Mouse (Mus musculus) liver, postnatal 0 days (tissue): ENCODE measurements at regions not wholly inside any gene's neighbourhood (a gene's known extent, or its start where the extent isn't known, plus 50 kb on each side); places are given as distances from the start of the nearest gene placed in this dataset.

Experiments
- ATAC-seq: fragments of 200-750 bp; cut with Nextera tagmentation; 2 replicates; pipeline ENCODE4 v1.8.0; 2017; ENCODE audit warnings: mild to moderate bottlenecking, moderate library complexity
- DNase-seq: peaks from one replicate; pipeline ENCODE4 v3.0.0-alpha.2; 2016
- H3K27ac ChIP-seq: fragments of 300-500 bp; sonication (generic); 2 replicates; pipeline ENCODE4 v1.5.1; 2014; ENCODE audit warnings: antibody characterized with exemption, moderate library complexity, mild to moderate bottlenecking, low read depth
- H3K27me3 ChIP-seq: fragments of 300-500 bp; sonication (generic); 2 replicates; pipeline ENCODE4 v1.6.1; 2014; ENCODE audit warnings: low read length, control low read depth, mixed read lengths; ENCODE audit not compliant: insufficient read depth
- H3K36me3 ChIP-seq: fragments of 300-500 bp; sonication (generic); replicated peaks from 2 replicates; pipeline ENCODE4 v1.6.1; 2014; ENCODE audit warnings: mild to moderate bottlenecking, control low read depth, low read length, moderate library complexity, mixed read lengths; ENCODE audit not compliant: insufficient read depth
- H3K4me1 ChIP-seq: fragments of 300-500 bp; sonication (generic); 2 replicates; pipeline ENCODE4 v1.6.1; 2014; ENCODE audit warnings: antibody characterized with exemption, mild to moderate bottlenecking, control low read depth; ENCODE audit not compliant: insufficient read depth
- H3K4me2 ChIP-seq: fragments of 300-500 bp; sonication (generic); 2 replicates; pipeline ENCODE4 v1.6.1; 2014; ENCODE audit warnings: low read depth, mild to moderate bottlenecking, low read length, moderate library complexity, mixed read lengths
- H3K4me3 ChIP-seq: fragments of 300-500 bp; sonication (generic); 2 replicates; pipeline ENCODE4 v1.5.1; 2014; ENCODE audit warnings: low read depth, low read length
- H3K9ac ChIP-seq: fragments of 300-500 bp; sonication (generic); replicated peaks from 2 replicates; pipeline ENCODE4 v1.6.1; 2014; ENCODE audit warnings: mild to moderate bottlenecking, moderate library complexity
- H3K9me3 ChIP-seq: fragments of 300-500 bp; sonication (generic); 2 replicates; pipeline ENCODE4 v1.6.1; 2016; ENCODE audit warnings: mild to moderate bottlenecking, control low read depth, low read length, mixed read lengths
- CTCF ChIP-seq: sonication (generic); IDR thresholded peaks from 2 replicates; pipeline ENCODE4 v1.5.1; 2016; ENCODE audit warnings: antibody characterized with exemption, low read depth
- EP300 ChIP-seq: IDR thresholded peaks from 2 replicates; pipeline ENCODE4 v1.6.1; 2016; ENCODE audit warnings: antibody characterized with exemption, low read depth, mild to moderate bottlenecking
- WGBS: fragments of 180-500 bp; shearing (Covaris S2); extraction: QIAGEN DNeasy Blood & Tissue Kit; methylation state at CpG from one replicate; pipeline ENCODE4 v1.1.7; 2014; ENCODE audit not compliant: insufficient replicate concordance; 5-methylcytosine and 5-hydroxymethylcytosine counted together

GRCm38 (mm10) chr14:120841311-120841710, 69.7 kb upstream of the Ipo5 start:
- Histone ChIP-seq H3K36me3 (no peaks in the 10 kb centered on the region), H3K9ac (no peak overlapping the region), H3K9me3 (no peaks in the 10 kb centered on the region), H3K4me1 (0 out of 2 replicates have a peak, but pooled peaks cover 5% of the 10 kb centered on the region), H3K4me3 (no peak overlapping the region), H3K27me3 (no peaks in the 10 kb centered on the region), H3K4me2 (peak overlapping the region; percentile 23), H3K27ac (no peak overlapping the region)
- no peak for DNase-seq
- ATAC-seq, result no peak; the same call in 1 of the 2 replicates
- WGBS, result 47% methylated on average over 6 of the region's 6 CpGs
- TF ChIP-seq EP300 (no peak), CTCF (no peak)

- WGBS, result 64% methylated on average over 2 of the region's 2 CpGs
- ATAC-seq, result no peak
- Histone ChIP-seq H3K9ac (no peak overlapping the region), H3K4me3 (no peak overlapping the region), H3K27me3 (no peaks in the 10 kb centered on the region), H3K27ac (no peak overlapping the region), H3K4me1 (0 out of 2 replicates have a peak, but pooled peaks cover 5% of the 10 kb centered on the region), H3K9me3 (no peaks in the 10 kb centered on the region), H3K36me3 (no peaks in the 10 kb centered on the region), H3K4me2 (no peak overlapping the region)
- no peak for TF ChIP-seq CTCF
- TF ChIP-seq EP300, result no peak
- DNase-seq, result no peak
Observed at GRCm38 (mm10) chr14:120845172-120845571, 65.9 kb upstream of the Ipo5 start.

GRCm38 (mm10) chr14:120846073-120846850, 64.8 kb upstream of the Ipo5 start:
- Histone ChIP-seq H3K27me3 (no peaks in the 10 kb centered on the region), H3K4me1 (0 out of 2 replicates have a peak, but pooled peaks cover 5% of the 10 kb centered on the region), H3K9ac (no peak overlapping the region), H3K4me2 (no peak overlapping the region), H3K36me3 (no peaks in the 10 kb centered on the region), H3K9me3 (no peaks in the 10 kb centered on the region), H3K27ac (no peak overlapping the region), H3K4me3 (no peak overlapping the region)
- TF ChIP-seq EP300 (no peak), CTCF (no peak)
- 64% methylated on average over 10 of the region's 10 CpGs for WGBS
- no peak for ATAC-seq
- no peak for DNase-seq

GRCm38 (mm10) chr14:120847006-120847405, 64.0 kb upstream of the Ipo5 start:
- H3K27me3 ChIP-seq, result no peaks in the 10 kb centered on the region

GRCm38 (mm10) chr14:120848083-120848951, 62.7 kb upstream of the Ipo5 start:
- Histone ChIP-seq H3K4me1 (no peaks in the 10 kb centered on the region), H3K27me3 (no peaks in the 10 kb centered on the region), H3K4me3 (no peak overlapping the region), H3K9ac (no peak overlapping the region), H3K9me3 (no peaks in the 10 kb centered on the region), H3K36me3 (no peaks in the 10 kb centered on the region), H3K27ac (no peak overlapping the region), H3K4me2 (no peak overlapping the region)
- no peak for TF ChIP-seq CTCF
- TF ChIP-seq EP300, result no peak
- no peak for DNase-seq
- WGBS, result 67% methylated on average over 11 of the region's 11 CpGs
- ATAC-seq, result no peak

More at GRCm38 (mm10) chr14:120847006-120847405, 64.0 kb upstream of the Ipo5 start:
- no peak for TF ChIP-seq EP300
- no peak for TF ChIP-seq CTCF
- 73% methylated on average over 5 of the region's 5 CpGs for WGBS
- Histone ChIP-seq H3K4me3 (no peak overlapping the region), H3K9me3 (no peaks in the 10 kb centered on the region), H3K4me1 (no peaks in the 10 kb centered on the region), H3K36me3 (no peaks in the 10 kb centered on the region), H3K27ac (no peak overlapping the region), H3K9ac (no peak overlapping the region), H3K4me2 (no peak overlapping the region)
- ATAC-seq, result no peak
- DNase-seq, result no peak

- TF ChIP-seq EP300, result no peak
- TF ChIP-seq CTCF, result no peak
- WGBS, result 76% methylated on average over 10 of the region's 10 CpGs
- DNase-seq (no peak), ATAC-seq (no peak)
- Histone ChIP-seq H3K9me3 (no peaks in the 10 kb centered on the region), H3K4me2 (no peak overlapping the region), H3K4me3 (no peak overlapping the region), H3K9ac (no peak overlapping the region), H3K4me1 (no peaks in the 10 kb centered on the region), H3K27ac (no peak overlapping the region), H3K27me3 (no peaks in the 10 kb centered on the region), H3K36me3 (no peaks in the 10 kb centered on the region)
Observed at GRCm38 (mm10) chr14:120849159-120849558, 61.9 kb upstream of the Ipo5 start.
